Mouse (Mus musculus) forebrain, embryonic 15.5 days (tissue): ENCODE measurements around the gene Chd3. TPM values are rescaled to one million over a fixed set of nuclear protein-coding genes. Genes with fewer than 3 reads are reported as not detected.
"Not testable (repeated sequence)": the region's sequence is repeated elsewhere in the genome, so short reads cannot be mapped to it uniquely, and the experiment has no call there.

Source experiments
- ATAC-seq: fragments of 200-750 bp; cut with Nextera tagmentation; replicated peaks from 2 replicates; pipeline ENCODE4 v1.8.0; 2017; ENCODE audit warnings: mild to moderate bottlenecking, moderate TSS enrichment, moderate library complexity
- H3K27ac ChIP-seq: fragments of 300-500 bp; sonication (generic); replicated peaks from 2 replicates; pipeline ENCODE4 v1.5.1; 2015; ENCODE audit warnings: mild to moderate bottlenecking, inconsistent platforms
- H3K27me3 ChIP-seq: fragments of 300-500 bp; sonication (generic); 2 replicates; pipeline ENCODE4 v1.6.1; 2015; ENCODE audit warnings: inconsistent platforms
- H3K36me3 ChIP-seq: fragments of 300-500 bp; sonication (generic); 2 replicates; pipeline ENCODE4 v1.6.1; 2015; ENCODE audit warnings: mild to moderate bottlenecking, inconsistent platforms
- H3K4me1 ChIP-seq: fragments of 300-500 bp; sonication (generic); 2 replicates; pipeline ENCODE4 v1.6.1; 2015; ENCODE audit warnings: inconsistent platforms
- H3K4me2 ChIP-seq: fragments of 300-500 bp; sonication (generic); replicated peaks from 2 replicates; pipeline ENCODE4 v1.6.1; 2015; ENCODE audit warnings: mild to moderate bottlenecking, inconsistent platforms
- H3K4me3 ChIP-seq: fragments of 300-500 bp; sonication (generic); 2 replicates; pipeline ENCODE4 v1.5.1; 2015; ENCODE audit warnings: mild to moderate bottlenecking, inconsistent platforms
- H3K9ac ChIP-seq: fragments of 300-500 bp; sonication (generic); replicated peaks from 2 replicates; pipeline ENCODE4 v1.6.1; 2015; ENCODE audit warnings: mild to moderate bottlenecking, inconsistent platforms
- H3K9me3 ChIP-seq: fragments of 300-500 bp; sonication (generic); 2 replicates; pipeline ENCODE4 v1.6.1; 2016; ENCODE audit warnings: inconsistent platforms
- WGBS: fragments of 180-500 bp; shearing (Covaris S2); methylation state at CpG from one replicate; pipeline ENCODE4 v1.1.7; 2015; ENCODE audit warnings: mixed read lengths; 5-methylcytosine and 5-hydroxymethylcytosine counted together
- polyA plus RNA-seq: library from polyadenylated mRNA; unstranded; fragments of >200 nt; fragmentation: Nextera tagmentation; extraction: Ambion mirVana; gene quantifications from 2 replicates; pipeline ENCODE4 v1.2.1, GENCODE M21; 2015

Chd3 gene
- polyA plus RNA-seq, 1 experiment from 2014 or later, result 127 TPM

DNA sequence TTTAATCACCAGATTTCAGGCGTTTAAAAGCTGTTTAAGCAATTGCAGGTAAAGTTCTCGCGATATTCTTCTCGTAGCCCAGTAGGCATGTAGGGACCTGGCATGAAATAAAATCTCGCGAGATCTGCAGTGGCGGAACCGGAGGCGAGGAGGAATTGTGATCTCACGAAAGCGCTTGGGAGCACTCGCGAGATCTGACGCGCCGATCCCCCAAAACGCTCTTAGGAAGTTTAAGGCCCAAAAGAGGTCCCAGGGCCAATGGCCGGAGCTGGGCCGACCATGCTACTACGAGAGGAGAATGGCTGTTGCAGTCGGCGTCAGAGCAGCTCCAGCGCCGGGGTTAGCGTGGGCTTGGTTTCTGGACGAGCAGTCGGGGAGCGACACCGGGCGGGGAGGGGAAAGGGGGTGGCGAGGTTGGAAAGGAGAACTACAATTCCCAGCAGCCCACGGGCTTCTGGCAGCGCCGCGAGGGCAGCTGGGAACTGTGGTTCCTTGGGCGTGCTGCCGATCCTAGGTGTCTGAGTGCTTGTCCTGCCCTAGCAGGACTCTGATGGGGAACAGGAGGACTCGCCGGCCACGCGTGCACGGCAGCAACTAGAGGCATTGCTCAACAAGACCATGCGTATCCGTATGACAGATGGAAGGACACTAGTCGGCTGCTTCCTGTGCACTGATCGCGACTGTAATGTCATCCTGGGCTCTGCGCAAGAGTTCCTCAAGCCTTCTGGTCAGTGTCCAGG lies 26.6 kb upstream of the Chd3 start:
- Histone ChIP-seq H3K4me2 (peak overlapping the region; percentile 65), H3K36me3 (peaks cover 22% of the 10 kb centered on the region), H3K4me3 (peak overlapping the region; percentile 76), H3K9ac (peak overlapping the region; percentile 92), H3K27ac (peak overlapping the region; percentile 98), H3K4me1 (peaks cover 29% of the 10 kb centered on the region), H3K9me3 (no peaks in the 10 kb centered on the region), H3K27me3 (no peaks in the 10 kb centered on the region; the same call in 1 of the 2 replicates)
- under 1% methylated on average over 48 of the region's 48 CpGs for whole genome bisulfite sequencing
- ATAC-seq, result peak; percentile 90

GRCm38 (mm10) chr11:69395235-69395633 lies 26.0 kb upstream of the Chd3 start, which contains the start of the genes Naa38 and Cyb5d1:
Gene Naa38, plus strand, starts transcription at chr11:69395487.
Gene Cyb5d1, minus strand, starts transcription at chr11:69395631.
- not testable (repeated sequence) for H3K27me3 ChIP-seq, H3K9me3 ChIP-seq
- Histone ChIP-seq H3K4me1 (peaks cover 30% of the 10 kb centered on the region), H3K9ac (peak within 1 kb of the TSS; percentile 92), H3K36me3 (peaks cover 17% of the 10 kb centered on the region), H3K27ac (peak within 1 kb of the TSS; percentile 98), H3K4me3 (peak within 1 kb of the TSS; percentile 76), H3K4me2 (peak within 1 kb of the TSS; percentile 65)
- WGBS, result under 1% methylated on average over 24 of the region's 24 CpGs
- peak; percentile 74 for ATAC-seq

DNA sequence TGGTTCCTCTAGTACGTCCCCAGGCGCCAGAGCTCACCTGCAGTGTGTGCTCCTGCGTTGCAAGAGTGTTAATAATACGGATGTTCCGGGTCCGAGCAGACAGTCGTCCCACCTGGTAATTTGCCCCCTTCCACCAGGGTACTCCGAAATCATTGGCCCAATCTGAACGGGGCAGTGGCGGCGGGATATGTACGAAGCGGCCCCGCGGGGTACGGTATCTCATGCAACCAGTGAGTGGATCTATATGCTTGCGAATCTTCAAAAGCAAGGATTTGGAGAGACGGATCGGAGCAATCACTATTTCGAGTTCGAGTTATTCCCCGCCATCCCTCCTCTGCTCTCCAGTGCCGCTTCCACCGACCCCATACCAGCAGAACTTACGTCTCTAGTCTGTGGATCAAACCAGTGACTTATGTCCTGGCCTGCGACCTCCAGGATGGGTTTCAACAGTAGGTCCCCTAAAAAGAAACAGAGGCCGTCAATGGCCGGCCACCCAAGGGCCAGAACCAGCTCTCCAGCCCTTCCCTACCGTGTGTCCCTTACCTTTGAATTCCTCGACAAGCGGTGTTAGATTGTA lies 25.5 kb upstream of the Chd3 start:
- ATAC-seq, H3K9me3 ChIP-seq, H3K27me3 ChIP-seq: not testable (repeated sequence)
- Histone ChIP-seq H3K4me3 (peak overlapping the region; percentile 76), H3K36me3 (peaks cover 11% of the 10 kb centered on the region), H3K9ac (peak overlapping the region; percentile 67), H3K27ac (peak overlapping the region; percentile 98), H3K4me2 (peak overlapping the region; percentile 65), H3K4me1 (peaks cover 30% of the 10 kb centered on the region)
- under 1% methylated on average over 31 of the region's 31 CpGs for WGBS

- no peak overlapping the region for H3K4me3 ChIP-seq
- H3K4me1 ChIP-seq, result peaks cover 15% of the 10 kb centered on the region
- peak; percentile 30 for ATAC-seq
- 47% methylated on average over 10 of the region's 10 CpGs for WGBS
- H3K36me3 ChIP-seq, result peaks cover 4% of the 10 kb centered on the region; the same call in 1 of the 2 replicates
- H3K9ac ChIP-seq, result no peak overlapping the region
- H3K27ac ChIP-seq, result no peak overlapping the region
- H3K4me2 ChIP-seq, result no peak overlapping the region
- H3K9me3 ChIP-seq, result no peaks in the 10 kb centered on the region
- H3K27me3 ChIP-seq, result no peaks in the 10 kb centered on the region
Observed at GRCm38 (mm10) chr11:69390400-69391034, 21.3 kb upstream of the Chd3 start.

DNA sequence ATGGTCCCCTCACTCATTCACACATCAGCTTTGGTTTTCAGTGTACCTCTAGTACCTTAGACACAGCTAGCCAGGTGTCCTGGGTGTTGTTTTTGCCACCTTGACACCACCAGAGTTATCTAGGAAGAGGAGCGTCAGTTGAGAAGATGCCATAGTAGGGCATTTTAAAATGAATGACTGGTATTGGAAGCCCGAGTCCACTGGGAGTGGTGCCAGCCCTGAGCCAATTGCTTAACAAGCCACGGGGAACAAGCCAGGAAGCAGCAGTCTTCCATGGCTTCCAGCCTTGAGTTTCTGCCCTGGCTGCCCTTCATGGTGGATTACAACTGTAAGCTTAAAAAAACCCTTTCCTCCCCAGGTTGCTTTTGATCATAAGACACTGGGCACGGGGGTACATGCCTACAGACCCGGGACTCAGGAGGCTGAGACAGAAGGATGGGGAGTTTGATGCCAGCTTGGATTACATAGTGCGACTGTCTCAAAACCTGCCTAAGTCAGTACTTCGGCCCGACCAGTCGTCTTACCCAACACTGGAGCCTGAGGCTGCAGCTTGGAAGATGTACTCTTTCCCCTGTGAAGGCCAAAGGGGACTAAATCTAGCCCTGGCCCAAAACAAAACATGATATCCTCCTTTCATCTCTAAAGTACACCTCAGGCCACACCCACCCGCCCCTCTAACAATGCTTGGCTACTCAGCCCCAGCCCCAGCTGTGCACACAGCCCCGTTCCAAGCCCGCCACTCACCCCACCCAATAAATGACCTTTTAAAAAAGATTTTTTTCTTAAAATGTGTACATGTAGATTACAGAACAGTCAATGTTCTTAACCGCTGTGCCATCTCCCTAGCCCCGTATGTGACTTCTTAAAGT lies 20.6 kb upstream of the Chd3 start:
- 57% methylated on average over 14 of the region's 14 CpGs for WGBS
- Histone ChIP-seq H3K4me1 (peaks cover 15% of the 10 kb centered on the region), H3K4me3 (no peak overlapping the region), H3K4me2 (no peak overlapping the region), H3K36me3 (peaks cover 4% of the 10 kb centered on the region; the same call in 1 of the 2 replicates), H3K27ac (no peak overlapping the region), H3K9ac (no peak overlapping the region), H3K27me3 (no peaks in the 10 kb centered on the region), H3K9me3 (no peaks in the 10 kb centered on the region)
- no peak for ATAC-seq

DNA sequence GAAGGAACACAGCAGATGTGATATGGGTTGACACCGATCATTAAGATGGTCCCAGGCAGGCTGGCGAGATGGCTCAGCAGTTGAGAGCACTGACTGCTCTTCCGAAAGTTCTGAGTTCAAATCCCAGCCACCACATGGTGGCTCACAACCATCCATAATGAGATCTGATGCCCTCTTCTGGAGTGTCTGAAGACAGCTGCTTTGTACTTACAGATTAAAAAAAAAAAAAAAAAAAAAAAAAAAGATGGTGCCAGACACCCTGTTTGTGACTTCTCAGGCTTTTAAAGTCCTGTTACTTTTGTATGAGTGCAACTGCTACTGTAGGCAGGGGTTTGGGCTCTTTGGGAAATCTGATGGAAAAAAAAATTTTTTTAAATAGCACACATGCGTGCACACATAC lies 19.5 kb upstream of the Chd3 start:
- Histone ChIP-seq H3K4me2 (no peak overlapping the region), H3K36me3 (peaks cover 4% of the 10 kb centered on the region; the same call in 1 of the 2 replicates), H3K9ac (no peak overlapping the region), H3K27ac (no peak overlapping the region), H3K4me3 (no peak overlapping the region), H3K27me3 (no peaks in the 10 kb centered on the region), H3K9me3 (no peaks in the 10 kb centered on the region), H3K4me1 (peaks cover 9% of the 10 kb centered on the region)
- no peak for ATAC-seq
- WGBS, result 96% methylated on average over 4 of the region's 4 CpGs

DNA sequence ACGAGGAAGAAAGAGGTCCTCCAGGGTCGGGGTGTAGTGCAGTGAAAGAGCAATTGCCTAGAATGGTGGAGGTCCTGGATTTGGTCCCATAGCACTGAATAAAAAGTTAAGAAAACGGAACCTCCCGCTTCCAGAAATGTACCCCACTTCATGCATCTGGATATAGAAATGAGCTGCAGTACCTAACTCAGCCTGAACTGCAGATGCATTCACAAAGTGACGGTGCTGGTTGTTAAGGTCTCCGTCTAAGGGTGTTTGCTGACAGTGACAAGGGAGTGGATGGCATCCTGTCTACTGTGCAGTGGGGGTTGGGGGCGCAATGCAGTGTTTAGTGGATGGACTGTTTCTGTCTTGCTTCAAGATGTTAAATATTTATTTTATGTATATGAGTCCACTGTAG lies 17.6 kb upstream of the Chd3 start:
- 84% methylated on average over 7 of the region's 7 CpGs for WGBS
- H3K4me3 ChIP-seq, result no peak overlapping the region
- no peak overlapping the region for H3K4me2 ChIP-seq
- no peak overlapping the region for H3K9ac ChIP-seq
- H3K9me3 ChIP-seq, result no peaks in the 10 kb centered on the region
- no peak overlapping the region for H3K27ac ChIP-seq
- no peaks in the 10 kb centered on the region for H3K27me3 ChIP-seq
- no peak for ATAC-seq
- H3K4me1 ChIP-seq, result peaks cover 16% of the 10 kb centered on the region
- H3K36me3 ChIP-seq, result no peaks in the 10 kb centered on the region

DNA sequence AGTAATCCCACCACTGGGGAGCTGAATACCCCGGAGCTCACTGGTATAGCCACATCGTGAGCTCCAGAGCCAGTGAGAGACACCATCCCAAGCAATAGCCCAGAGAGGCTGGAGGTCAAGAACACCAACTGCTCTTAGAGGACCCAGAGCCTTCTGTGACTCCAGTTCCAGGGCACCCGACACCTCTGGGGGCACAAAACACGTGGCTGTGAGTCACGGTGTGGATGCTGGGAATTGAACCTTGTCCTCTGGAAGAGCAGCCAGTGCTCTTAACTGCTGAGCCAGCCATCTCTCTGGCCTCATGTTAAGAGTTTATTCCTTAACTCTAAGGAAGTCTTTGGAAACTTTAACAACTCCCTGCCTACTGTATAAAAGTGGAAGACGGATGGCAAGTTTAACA lies 15.8 kb upstream of the Chd3 start:
- no peak for ATAC-seq
- 84% methylated on average over 6 of the region's 6 CpGs for WGBS
- no peak overlapping the region for H3K4me3 ChIP-seq
- H3K27me3 ChIP-seq, result no peaks in the 10 kb centered on the region
- no peaks in the 10 kb centered on the region for H3K9me3 ChIP-seq
- no peak overlapping the region for H3K9ac ChIP-seq
- peaks cover 12% of the 10 kb centered on the region for H3K4me1 ChIP-seq
- no peaks in the 10 kb centered on the region for H3K36me3 ChIP-seq
- no peak overlapping the region for H3K4me2 ChIP-seq
- H3K27ac ChIP-seq, result no peak overlapping the region

- H3K36me3 ChIP-seq, result no peaks in the 10 kb centered on the region
- H3K27ac ChIP-seq, result peak overlapping the region; percentile 6; the same call in 1 of the 2 replicates
- ATAC-seq, result no peak
- no peaks in the 10 kb centered on the region for H3K27me3 ChIP-seq
- H3K9me3 ChIP-seq, result no peaks in the 10 kb centered on the region
- no peak overlapping the region for H3K4me2 ChIP-seq
- no peak overlapping the region for H3K9ac ChIP-seq
- 63% methylated on average over 10 of the region's 10 CpGs for WGBS
- H3K4me1 ChIP-seq, result peaks cover 6% of the 10 kb centered on the region; the same call in 1 of the 2 replicates
- H3K4me3 ChIP-seq, result no peak overlapping the region
Observed at GRCm38 (mm10) chr11:69382478-69383105, 13.4 kb upstream of the Chd3 start.

- ATAC-seq, result no peak
- H3K4me2 ChIP-seq, result no peak overlapping the region
- 79% methylated on average over 6 of the region's 6 CpGs for WGBS
- H3K9me3 ChIP-seq, result no peaks in the 10 kb centered on the region
- no peaks in the 10 kb centered on the region for H3K36me3 ChIP-seq
- no peak overlapping the region for H3K27ac ChIP-seq
- H3K4me1 ChIP-seq, result peaks cover 6% of the 10 kb centered on the region; the same call in 1 of the 2 replicates
- no peak overlapping the region for H3K4me3 ChIP-seq
- H3K9ac ChIP-seq, result no peak overlapping the region
- H3K27me3 ChIP-seq, result no peaks in the 10 kb centered on the region
Observed at GRCm38 (mm10) chr11:69381356-69381755, 12.2 kb upstream of the Chd3 start.

DNA sequence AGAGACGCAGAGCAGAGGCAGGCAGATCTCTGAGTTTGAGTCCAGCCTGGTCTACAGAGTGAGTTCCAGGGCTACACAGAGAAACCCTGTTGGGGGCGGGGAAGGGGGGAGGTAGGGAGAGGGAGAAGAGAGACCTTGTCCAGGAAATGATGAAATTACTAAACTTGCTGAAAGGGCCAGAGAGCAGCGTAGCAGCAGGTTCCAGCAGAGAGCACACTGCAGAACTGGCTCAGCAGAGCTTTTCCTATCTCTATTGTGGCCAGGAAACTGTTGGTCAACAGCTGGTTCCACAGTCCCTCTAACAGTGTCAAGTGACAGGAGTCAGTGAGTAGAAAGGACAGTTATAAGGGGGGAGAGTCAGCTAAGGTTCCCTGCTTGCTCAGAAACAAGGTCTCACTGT lies 10.4 kb upstream of the Chd3 start:
- H3K36me3 ChIP-seq, result no peaks in the 10 kb centered on the region
- H3K27ac ChIP-seq, result no peak overlapping the region
- H3K4me1 ChIP-seq, result peaks cover 6% of the 10 kb centered on the region; the same call in 1 of the 2 replicates
- H3K4me2 ChIP-seq, result no peak overlapping the region
- no peak overlapping the region for H3K9ac ChIP-seq
- no peaks in the 10 kb centered on the region for H3K27me3 ChIP-seq
- no peak for ATAC-seq
- WGBS, result 81% methylated on average over 3 of the region's 3 CpGs
- no peak overlapping the region for H3K4me3 ChIP-seq
- H3K9me3 ChIP-seq, result no peaks in the 10 kb centered on the region
